Mouse (Mus musculus): ENCODE measurements around the gene Pofut2. TPM values are rescaled to one million over a fixed set of nuclear protein-coding genes. Genes with fewer than 3 reads are reported as not detected.

The Pofut2 gene
- polyA plus RNA-seq, 1 experiment = 8.4 TPM

GRCm38 (mm10) chr10:77225414-77225813 is 33.6 kb upstream of the Pofut2 start:
- no peak for TF ChIP-seq POLR2A (IDR thresholded peaks at IDR 0.05; ENCODE audit: borderline replicate concordance, control insufficient read depth, low read depth, low read length)
- TF ChIP-seq CTCF (IDR thresholded peaks at IDR 0.05; ENCODE audit: control insufficient read depth, insufficient read depth, low read length) = no peak
- no peak overlapping the region for H3K4me3 ChIP-seq (replicated peaks; ENCODE audit: control insufficient read depth, low read depth, low read length)
- H3K4me1 ChIP-seq (ENCODE audit: control insufficient read depth, insufficient read depth, low read length) = peaks cover 10% of the 10 kb centered on the region
- WGBS = 1% methylated on average over 9 of the region's 9 CpGs
- peak overlapping the region; percentile 8; the same call in 1 of the 2 replicates for H3K27ac ChIP-seq (ENCODE audit: control insufficient read depth, insufficient read depth, low read depth, low read length, poor library complexity)

- Histone ChIP-seq H3K4me1 (ENCODE audit: control insufficient read depth, insufficient read depth, low read length) (peaks cover 13% of the 10 kb centered on the region), H3K27ac (ENCODE audit: control insufficient read depth, insufficient read depth, low read depth, low read length, poor library complexity) (peak overlapping the region; percentile 29), H3K4me3 (replicated peaks; ENCODE audit: control insufficient read depth, low read depth, low read length) (no peak overlapping the region)
- no peak for TF ChIP-seq POLR2A (IDR thresholded peaks at IDR 0.05; ENCODE audit: borderline replicate concordance, control insufficient read depth, low read depth, low read length)
- TF ChIP-seq CTCF (IDR thresholded peaks at IDR 0.05; ENCODE audit: control insufficient read depth, insufficient read depth, low read length) = no peak
- WGBS = 38% methylated on average over 8 of the region's 8 CpGs
These were observed 32.9 kb upstream of the Pofut2 start for GRCm38 (mm10) chr10:77225995-77226688.

- Histone ChIP-seq H3K4me3 (replicated peaks; ENCODE audit: control insufficient read depth, low read depth, low read length) (no peak overlapping the region), H3K4me1 (ENCODE audit: control insufficient read depth, insufficient read depth, low read length) (peaks cover 14% of the 10 kb centered on the region), H3K27ac (ENCODE audit: control insufficient read depth, insufficient read depth, low read depth, low read length, poor library complexity) (no peak overlapping the region)
- WGBS = 26% methylated on average over 8 of the region's 8 CpGs
- TF ChIP-seq POLR2A (IDR thresholded peaks at IDR 0.05; ENCODE audit: borderline replicate concordance, control insufficient read depth, low read depth, low read length) (no peak), CTCF (IDR thresholded peaks at IDR 0.05; ENCODE audit: control insufficient read depth, insufficient read depth, low read length) (no peak)
These were observed 32.2 kb upstream of the Pofut2 start for GRCm38 (mm10) chr10:77226691-77227367.

GRCm38 (mm10) chr10:77227368-77227723 is 31.7 kb upstream of the Pofut2 start:
- Histone ChIP-seq H3K4me1 (ENCODE audit: control insufficient read depth, insufficient read depth, low read length) (peaks cover 16% of the 10 kb centered on the region), H3K4me3 (replicated peaks; ENCODE audit: control insufficient read depth, low read depth, low read length) (no peak overlapping the region), H3K27ac (ENCODE audit: control insufficient read depth, insufficient read depth, low read depth, low read length, poor library complexity) (no peak overlapping the region)
- no peak for TF ChIP-seq CTCF (IDR thresholded peaks at IDR 0.05; ENCODE audit: control insufficient read depth, insufficient read depth, low read length)
- no peak for TF ChIP-seq POLR2A (IDR thresholded peaks at IDR 0.05; ENCODE audit: borderline replicate concordance, control insufficient read depth, low read depth, low read length)
- 81% methylated on average over 6 of the region's 6 CpGs for WGBS

GRCm38 (mm10) chr10:77229609-77230595 is 29.1 kb upstream of the Pofut2 start:
- no peak overlapping the region for H3K27ac ChIP-seq (ENCODE audit: control insufficient read depth, insufficient read depth, low read depth, low read length, poor library complexity)
- 48% methylated on average over 13 of the region's 13 CpGs for WGBS
- TF ChIP-seq POLR2A (IDR thresholded peaks at IDR 0.05; ENCODE audit: borderline replicate concordance, control insufficient read depth, low read depth, low read length) (no peak), CTCF (IDR thresholded peaks at IDR 0.05; ENCODE audit: control insufficient read depth, insufficient read depth, low read length) (no peak)
- no peak overlapping the region for H3K4me3 ChIP-seq (replicated peaks; ENCODE audit: control insufficient read depth, low read depth, low read length)
- peaks cover 18% of the 10 kb centered on the region for H3K4me1 ChIP-seq (ENCODE audit: control insufficient read depth, insufficient read depth, low read length)

GRCm38 (mm10) chr10:77231861-77232755 is 26.9 kb upstream of the Pofut2 start:
- peaks cover 16% of the 10 kb centered on the region for H3K4me1 ChIP-seq (ENCODE audit: control insufficient read depth, insufficient read depth, low read length)
- no peak overlapping the region for H3K4me3 ChIP-seq (replicated peaks; ENCODE audit: control insufficient read depth, low read depth, low read length)
- 63% methylated on average over 16 of the region's 16 CpGs for WGBS
- no peak for TF ChIP-seq POLR2A (IDR thresholded peaks at IDR 0.05; ENCODE audit: borderline replicate concordance, control insufficient read depth, low read depth, low read length)
- H3K27ac ChIP-seq (ENCODE audit: control insufficient read depth, insufficient read depth, low read depth, low read length, poor library complexity) = peak overlapping the region; percentile 12; the same call in 1 of the 2 replicates

- 71% methylated on average over 1 of the region's 1 CpGs for WGBS
- H3K4me1 ChIP-seq (ENCODE audit: control insufficient read depth, insufficient read depth, low read length) = peaks cover 15% of the 10 kb centered on the region
- no peak for TF ChIP-seq CTCF (IDR thresholded peaks at IDR 0.05; ENCODE audit: control insufficient read depth, insufficient read depth, low read length)
- TF ChIP-seq POLR2A (IDR thresholded peaks at IDR 0.05; ENCODE audit: borderline replicate concordance, control insufficient read depth, low read depth, low read length) = no peak
- H3K27ac ChIP-seq (ENCODE audit: control insufficient read depth, insufficient read depth, low read depth, low read length, poor library complexity) = no peak overlapping the region
- H3K4me3 ChIP-seq (replicated peaks; ENCODE audit: control insufficient read depth, low read depth, low read length) = no peak overlapping the region
These were observed 25.8 kb upstream of the Pofut2 start for GRCm38 (mm10) chr10:77233230-77233629.

All from bone marrow, adult 2 months (tissue).